Mouse (Mus musculus) forebrain, embryonic 12.5 days (tissue): ENCODE data around the gene Lrrc75b. TPM values are rescaled to one million over a fixed set of nuclear protein-coding genes. Genes with fewer than 3 reads are reported as not detected.

ENCODE experiments used
- ATAC-seq: fragments of 200-750 bp; cut with Nextera tagmentation; 2 replicates; pipeline ENCODE4 v1.8.0; 2017; ENCODE audit warnings: moderate TSS enrichment; ENCODE audit not compliant: low FRiP score
- H3K27ac ChIP-seq: fragments of 300-500 bp; sonication (generic); 2 replicates; pipeline ENCODE4 v1.5.1; 2016; ENCODE audit warnings: mild to moderate bottlenecking
- H3K27me3 ChIP-seq: fragments of 300-500 bp; sonication (generic); 2 replicates; pipeline ENCODE4 v1.6.1; 2016; ENCODE audit warnings: mild to moderate bottlenecking
- H3K36me3 ChIP-seq: fragments of 300-500 bp; sonication (generic); replicated peaks from 2 replicates; pipeline ENCODE4 v1.6.1; 2016; ENCODE audit warnings: mild to moderate bottlenecking
- H3K4me1 ChIP-seq: fragments of 300-500 bp; sonication (generic); 2 replicates; pipeline ENCODE4 v1.6.1; 2016
- H3K4me2 ChIP-seq: fragments of 300-500 bp; sonication (generic); 2 replicates; pipeline ENCODE4 v1.6.1; 2016; ENCODE audit warnings: mild to moderate bottlenecking, moderate library complexity
- H3K4me3 ChIP-seq: fragments of 300-500 bp; sonication (generic); replicated peaks from 2 replicates; pipeline ENCODE4 v1.5.1; 2016; ENCODE audit warnings: mild to moderate bottlenecking
- H3K9ac ChIP-seq: fragments of 300-500 bp; sonication (generic); 2 replicates; pipeline ENCODE4 v1.6.1; 2016; ENCODE audit warnings: mild to moderate bottlenecking
- H3K9me3 ChIP-seq: fragments of 300-500 bp; sonication (generic); 2 replicates; pipeline ENCODE4 v1.6.1; 2016
- WGBS: fragments of 180-500 bp; shearing (Covaris S2); methylation state at CpG from one replicate; pipeline ENCODE4 v1.1.7; 2016; 5-methylcytosine and 5-hydroxymethylcytosine counted together
- polyA plus RNA-seq: library from polyadenylated mRNA; unstranded; fragments of >200 nt; fragmentation: Nextera tagmentation; extraction: Ambion mirVana; gene quantifications from 2 replicates; pipeline ENCODE4 v1.2.1, GENCODE M21; 2016

Gene Lrrc75b
- polyA plus RNA-seq, 1 experiment from 2014 or later, result 5.5 TPM

DNA sequence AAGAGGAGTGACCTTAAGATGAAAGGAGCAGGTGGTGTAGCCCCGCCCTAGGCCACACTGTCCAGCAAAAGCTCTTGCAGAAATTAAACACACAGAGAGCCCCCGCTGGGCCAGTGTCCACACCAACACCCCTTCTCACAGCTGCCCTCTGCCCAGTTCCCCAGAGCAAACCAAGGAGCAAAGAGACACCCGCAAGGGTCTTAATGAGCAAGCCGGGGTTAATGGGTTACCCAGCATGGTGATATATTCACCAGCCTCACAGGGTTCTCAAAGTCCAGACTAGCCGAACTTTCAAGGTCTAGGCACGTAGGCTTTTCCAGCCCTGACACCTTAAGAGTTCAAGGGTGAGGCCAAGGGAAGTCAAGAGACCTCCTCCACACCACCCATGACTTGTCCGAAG, 5.8 kb upstream of the Lrrc75b start:
- WGBS, result 81% methylated on average over 7 of the region's 7 CpGs
- Histone ChIP-seq H3K27ac (no peak overlapping the region), H3K9ac (no peak overlapping the region), H3K4me2 (no peak overlapping the region), H3K4me3 (no peak overlapping the region), H3K4me1 (no peaks in the 10 kb centered on the region), H3K27me3 (peaks cover 41% of the 10 kb centered on the region), H3K36me3 (no peaks in the 10 kb centered on the region), H3K9me3 (no peaks in the 10 kb centered on the region)
- no peak for ATAC-seq

DNA sequence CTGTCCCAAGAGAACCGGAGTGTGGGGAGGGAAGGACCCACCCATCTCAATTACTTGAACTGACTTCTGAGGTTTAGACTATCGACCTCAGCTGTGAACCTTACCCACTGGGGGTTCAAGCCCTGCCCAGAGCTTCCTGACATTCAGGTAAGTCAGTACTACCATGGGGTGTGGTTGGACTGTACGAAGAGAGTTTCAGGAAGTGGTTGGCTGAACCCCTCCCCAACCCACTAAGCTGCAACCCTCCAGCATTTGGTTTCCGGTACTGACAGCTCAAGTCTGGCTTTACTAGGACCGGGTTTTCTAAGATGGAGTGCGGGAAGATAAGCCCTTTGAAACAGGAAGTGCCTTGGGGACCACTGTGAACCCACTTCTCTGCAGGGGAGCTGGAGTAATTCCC, 5.3 kb upstream of the Lrrc75b start:
- Histone ChIP-seq H3K4me3 (no peak overlapping the region), H3K27me3 (peaks cover 45% of the 10 kb centered on the region), H3K9me3 (no peaks in the 10 kb centered on the region), H3K4me1 (peaks cover 3% of the 10 kb centered on the region; the same call in 1 of the 2 replicates), H3K36me3 (no peaks in the 10 kb centered on the region), H3K9ac (no peak overlapping the region), H3K27ac (no peak overlapping the region), H3K4me2 (no peak overlapping the region)
- 74% methylated on average over 6 of the region's 6 CpGs for WGBS
- ATAC-seq, result no peak

DNA sequence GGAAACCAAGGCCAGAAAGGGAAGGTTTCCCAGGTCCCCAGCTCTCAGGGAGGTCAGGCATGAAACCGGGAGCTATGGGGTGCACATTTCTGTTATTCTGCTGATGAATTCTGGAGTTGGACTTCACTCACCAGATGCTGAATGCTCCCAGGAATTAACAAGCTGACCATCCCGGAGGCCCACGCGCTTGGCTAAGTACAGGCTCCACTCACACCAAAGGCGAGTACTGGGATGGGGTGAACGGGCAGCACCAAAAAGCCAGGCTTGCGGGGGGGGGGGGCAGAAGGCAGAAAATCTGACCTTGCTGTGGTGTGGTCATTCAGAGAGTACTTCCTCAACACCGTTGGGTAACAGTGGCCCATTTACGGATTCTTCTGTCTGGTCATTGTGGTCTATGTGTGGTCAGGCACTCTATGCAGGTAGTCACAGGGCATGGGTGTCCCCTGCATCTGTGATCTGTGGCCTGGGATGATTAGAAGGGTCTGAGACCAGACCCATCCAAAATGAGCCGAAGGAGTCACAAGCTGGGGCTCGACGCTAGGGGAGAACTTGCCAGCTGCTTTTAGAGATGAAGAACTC, 4.6 kb upstream of the Lrrc75b start:
- no peak overlapping the region for H3K27ac ChIP-seq
- H3K4me2 ChIP-seq, result no peak overlapping the region
- H3K36me3 ChIP-seq, result no peaks in the 10 kb centered on the region
- 86% methylated on average over 12 of the region's 12 CpGs for WGBS
- no peaks in the 10 kb centered on the region for H3K9me3 ChIP-seq
- peaks cover 51% of the 10 kb centered on the region for H3K27me3 ChIP-seq
- H3K4me1 ChIP-seq, result peaks cover 9% of the 10 kb centered on the region
- no peak overlapping the region for H3K4me3 ChIP-seq
- no peak for ATAC-seq
- H3K9ac ChIP-seq, result no peak overlapping the region

DNA sequence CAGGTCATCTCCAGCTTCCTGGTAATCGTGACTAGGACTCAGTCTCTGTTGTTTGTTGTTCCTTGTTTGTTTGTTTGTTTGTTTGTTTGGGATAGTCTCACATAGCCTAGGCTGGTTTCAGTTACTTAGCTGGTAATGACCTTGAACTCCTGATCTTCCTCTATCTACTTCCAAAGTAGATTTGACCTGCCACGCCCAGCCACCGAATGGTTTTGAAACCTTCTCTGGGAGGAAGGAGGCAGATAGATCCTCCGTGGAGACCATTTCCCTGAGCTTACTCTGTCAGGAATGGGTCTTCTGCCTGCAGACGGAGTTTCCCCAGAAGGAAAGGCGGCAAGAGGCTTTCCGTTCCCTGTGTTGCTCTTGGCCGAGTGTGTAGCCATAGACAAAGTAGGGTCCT, 2.5 kb upstream of the Lrrc75b start:
- 91% methylated on average over 8 of the region's 8 CpGs for WGBS
- Histone ChIP-seq H3K4me2 (no peak overlapping the region), H3K36me3 (no peaks in the 10 kb centered on the region), H3K4me1 (peaks cover 22% of the 10 kb centered on the region), H3K27me3 (peaks cover 67% of the 10 kb centered on the region), H3K27ac (no peak overlapping the region), H3K9ac (no peak overlapping the region), H3K9me3 (no peaks in the 10 kb centered on the region), H3K4me3 (no peak overlapping the region)
- no peak for ATAC-seq

DNA sequence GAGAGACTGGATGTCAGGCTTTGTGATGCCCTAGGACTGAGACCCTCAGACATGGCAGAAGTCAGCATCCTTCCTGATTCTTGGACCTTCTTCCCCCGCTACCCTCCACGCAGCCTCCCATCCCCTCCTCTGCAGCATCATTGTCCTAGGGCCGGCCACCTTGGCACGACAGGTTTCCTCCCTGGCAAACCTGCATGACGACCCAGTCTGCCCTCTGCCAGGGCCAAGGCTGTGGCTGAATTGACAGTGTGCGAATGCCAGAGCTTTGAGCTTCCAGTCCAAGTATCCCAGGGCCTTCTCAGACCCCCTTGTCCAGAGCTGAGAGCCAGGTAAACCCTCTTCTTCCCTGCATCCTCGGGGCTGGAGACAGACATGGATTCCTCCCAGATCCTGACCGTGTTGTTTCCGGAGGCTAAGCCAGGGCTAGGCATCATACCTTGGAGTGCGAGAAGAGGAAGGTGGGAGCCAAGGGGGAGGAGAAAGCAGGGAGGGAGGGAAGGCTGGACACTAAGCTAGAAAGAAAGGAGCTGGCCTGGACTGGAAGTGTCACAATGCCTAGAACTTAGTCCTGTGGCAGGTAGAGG, 1.0 kb upstream of the Lrrc75b start, which contains the start of gene Ggt1:
TSS of gene Ggt1 (plus strand) at position 534 of the 584 bp plus-strand sequence.
- Histone ChIP-seq H3K4me3 (peak within 1 kb of the TSS; percentile 69), H3K9ac (0 out of 2 replicates have a peak within 1 kb of the TSS, but pooled peaks have one; percentile 84), H3K27me3 (peaks cover 67% of the 10 kb centered on the region), H3K36me3 (no peaks in the 10 kb centered on the region), H3K4me2 (peak within 1 kb of the TSS; percentile 98), H3K4me1 (peaks cover 34% of the 10 kb centered on the region), H3K9me3 (no peaks in the 10 kb centered on the region), H3K27ac (no peak within 1 kb of the TSS)
- 50% methylated on average over 10 of the region's 10 CpGs for WGBS
- no peak for ATAC-seq

DNA sequence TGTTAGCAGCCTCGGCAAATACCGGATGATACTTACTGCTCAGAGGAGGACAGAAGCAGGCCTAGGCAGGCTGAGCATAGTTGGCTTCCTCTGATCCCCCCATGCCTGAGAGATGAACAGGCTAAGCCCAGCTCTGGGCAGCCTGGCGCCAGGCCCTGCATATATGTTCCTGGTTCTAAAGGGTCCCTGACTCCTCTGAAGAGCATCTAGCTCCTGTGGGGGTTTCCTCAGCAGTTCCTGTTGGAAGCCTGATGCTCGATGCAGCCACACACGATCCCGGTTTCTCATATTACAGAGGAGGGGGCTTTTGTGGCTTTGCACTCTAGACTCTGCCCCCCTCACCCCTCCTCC, 394 bp upstream of the Lrrc75b start:
- Histone ChIP-seq H3K9me3 (no peaks in the 10 kb centered on the region), H3K9ac (peak overlapping the region; percentile 84; the same call in 1 of the 2 replicates), H3K4me3 (peak overlapping the region; percentile 69), H3K4me1 (peaks cover 40% of the 10 kb centered on the region), H3K27ac (no peak overlapping the region), H3K36me3 (no peaks in the 10 kb centered on the region), H3K4me2 (peak overlapping the region; percentile 98), H3K27me3 (peaks cover 67% of the 10 kb centered on the region)
- 14% methylated on average over 6 of the region's 6 CpGs for WGBS
- ATAC-seq, result peak; percentile 24; the same call in 1 of the 2 replicates

DNA sequence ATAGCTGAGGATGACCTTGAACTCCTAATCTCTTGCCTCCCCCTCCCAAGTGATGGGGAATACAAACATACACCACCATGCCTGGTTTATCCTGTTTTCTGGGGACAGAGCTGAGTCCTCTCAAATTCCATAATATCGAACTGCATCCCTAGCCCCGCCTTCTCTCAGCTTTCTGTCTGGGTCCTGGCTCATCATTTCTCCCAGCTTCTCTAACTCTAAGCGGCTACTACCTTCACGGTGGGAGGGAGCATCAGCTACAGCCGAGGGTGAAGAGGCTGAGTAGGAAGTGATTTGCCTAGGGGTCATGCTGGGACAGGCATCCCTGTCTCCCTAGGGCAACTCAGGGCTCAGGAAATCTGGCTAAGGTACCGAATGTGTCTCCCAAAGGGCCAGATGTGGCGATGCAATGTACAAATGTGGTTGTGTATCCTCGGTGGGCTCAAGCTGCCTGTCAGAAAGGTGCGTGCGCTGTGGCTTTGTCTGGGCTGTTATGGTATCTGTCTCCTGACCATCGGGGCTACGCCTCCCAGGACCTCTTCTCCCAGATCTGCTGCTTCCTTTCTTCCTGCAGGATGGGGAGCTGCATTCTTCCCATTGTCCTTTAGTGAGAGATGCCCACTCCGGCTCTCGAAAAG, 972 bp downstream of the Lrrc75b start:
- H3K4me2 ChIP-seq, result peak overlapping the region; percentile 98
- WGBS, result 3% methylated on average over 14 of the region's 14 CpGs
- H3K9me3 ChIP-seq, result no peaks in the 10 kb centered on the region
- H3K36me3 ChIP-seq, result no peaks in the 10 kb centered on the region
- peak overlapping the region; percentile 69 for H3K4me3 ChIP-seq
- peaks cover 62% of the 10 kb centered on the region for H3K27me3 ChIP-seq
- peak overlapping the region; percentile 65 for H3K27ac ChIP-seq
- ATAC-seq, result peak; percentile 31; the same call in 1 of the 2 replicates
- H3K9ac ChIP-seq, result peak overlapping the region; percentile 84
- H3K4me1 ChIP-seq, result peaks cover 41% of the 10 kb centered on the region

DNA sequence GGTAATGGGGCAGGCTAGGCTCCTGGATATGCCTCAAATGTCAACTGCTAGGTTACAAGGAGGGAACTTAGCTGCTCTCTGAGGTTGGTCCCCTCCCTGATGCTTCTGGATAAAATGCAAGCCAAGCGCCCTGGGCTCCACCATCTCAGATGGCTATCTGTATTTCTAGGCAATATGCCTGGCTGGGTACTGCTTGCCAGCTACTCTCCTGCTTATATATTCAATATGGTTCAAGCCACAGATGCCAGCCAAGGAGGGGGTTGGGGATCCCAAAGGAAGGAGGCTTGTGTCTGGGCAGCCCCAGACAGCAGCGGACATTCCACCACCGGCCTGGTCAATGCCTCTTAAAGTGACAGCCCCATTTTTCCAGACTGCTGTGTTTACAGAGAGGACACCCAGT, 1.6 kb downstream of the Lrrc75b start:
- H3K9ac ChIP-seq, result no peak overlapping the region
- no peaks in the 10 kb centered on the region for H3K36me3 ChIP-seq
- H3K27me3 ChIP-seq, result peaks cover 57% of the 10 kb centered on the region
- peak overlapping the region; percentile 20; the same call in 1 of the 2 replicates for H3K27ac ChIP-seq
- ATAC-seq, result no peak
- peak overlapping the region; percentile 98 for H3K4me2 ChIP-seq
- no peaks in the 10 kb centered on the region for H3K9me3 ChIP-seq
- WGBS, result 34% methylated on average over 3 of the region's 3 CpGs
- H3K4me1 ChIP-seq, result peaks cover 41% of the 10 kb centered on the region
- 0 out of 2 replicates have a peak overlapping the region, but pooled peaks have one; percentile 69 for H3K4me3 ChIP-seq

DNA sequence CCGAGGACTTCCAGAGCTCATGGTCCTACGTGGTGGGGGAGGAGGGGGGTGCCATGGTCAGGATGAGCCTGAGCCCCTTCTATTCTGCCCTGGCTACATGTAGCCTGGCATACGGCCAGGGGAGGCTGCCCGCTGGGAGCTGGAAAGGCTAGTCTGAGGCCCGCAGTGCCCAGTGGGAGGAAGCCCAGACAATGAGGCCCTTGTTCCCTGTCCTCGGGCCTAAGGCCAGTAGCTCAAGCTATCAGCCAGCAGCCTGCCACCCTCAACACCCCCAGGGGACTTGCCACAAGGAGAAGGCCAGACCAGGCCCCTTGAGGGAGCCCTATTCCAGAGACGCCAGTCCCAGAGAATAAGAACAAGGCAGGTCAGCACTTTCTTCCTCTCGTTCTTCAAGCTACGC, 4.1 kb downstream of the Lrrc75b start:
- ATAC-seq, result peak; percentile 60; the same call in 1 of the 2 replicates
- H3K4me1 ChIP-seq, result peaks cover 41% of the 10 kb centered on the region
- H3K27ac ChIP-seq, result peak overlapping the region; percentile 81
- no peaks in the 10 kb centered on the region for H3K36me3 ChIP-seq
- WGBS, result 27% methylated on average over 9 of the region's 9 CpGs
- H3K9ac ChIP-seq, result 0 out of 2 replicates have a peak overlapping the region, but pooled peaks have one; percentile 9
- no peak overlapping the region for H3K4me3 ChIP-seq
- peaks cover 35% of the 10 kb centered on the region for H3K27me3 ChIP-seq
- no peak overlapping the region for H3K4me2 ChIP-seq
- no peaks in the 10 kb centered on the region for H3K9me3 ChIP-seq

DNA sequence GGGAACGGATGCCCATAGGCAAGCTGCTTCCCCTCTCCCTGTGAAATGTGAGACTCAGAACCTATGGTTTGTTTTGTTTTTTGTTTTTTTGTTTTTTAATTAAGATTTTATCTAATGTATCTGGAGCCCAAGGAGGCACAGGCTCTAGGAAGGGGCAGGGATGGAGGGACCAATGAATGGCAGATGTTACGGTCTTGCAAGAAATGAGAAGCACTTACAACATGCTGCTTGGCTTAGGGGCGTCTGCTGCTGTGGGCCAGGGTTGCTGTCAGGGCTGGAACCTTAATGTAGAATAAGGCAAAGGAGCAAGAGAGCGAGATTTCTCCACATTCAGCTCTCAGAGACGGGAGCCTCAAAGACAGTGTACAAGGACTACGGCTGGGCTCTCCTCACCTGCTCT, 4.6 kb downstream of the Lrrc75b start:
- no peak overlapping the region for H3K9ac ChIP-seq
- peaks cover 31% of the 10 kb centered on the region for H3K27me3 ChIP-seq
- H3K27ac ChIP-seq, result peak overlapping the region; percentile 81
- no peaks in the 10 kb centered on the region for H3K36me3 ChIP-seq
- H3K4me3 ChIP-seq, result no peak overlapping the region
- 75% methylated on average over 6 of the region's 6 CpGs for WGBS
- H3K4me2 ChIP-seq, result no peak overlapping the region
- peaks cover 40% of the 10 kb centered on the region for H3K4me1 ChIP-seq
- no peaks in the 10 kb centered on the region for H3K9me3 ChIP-seq
- ATAC-seq, result no peak

DNA sequence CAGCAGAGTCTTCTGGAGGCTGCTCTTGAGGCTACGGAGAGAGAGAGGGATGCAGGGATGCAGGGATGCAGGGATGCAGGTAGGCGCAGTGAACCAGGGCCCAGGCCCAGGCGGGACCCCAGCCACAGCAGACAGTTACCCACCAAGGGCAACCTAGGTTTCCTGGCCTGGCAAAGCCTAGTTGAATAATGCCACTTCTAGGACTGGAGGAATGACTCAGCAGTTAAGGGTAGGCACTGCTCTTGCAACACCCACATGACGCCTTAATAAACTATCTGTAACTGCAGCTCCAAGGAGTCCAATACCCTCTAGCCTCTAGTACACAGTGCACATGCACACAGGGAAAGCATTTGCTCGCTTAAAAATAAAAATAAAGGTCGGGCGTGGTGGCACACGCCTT, 6.0 kb downstream of the Lrrc75b start:
- H3K27me3 ChIP-seq, result peaks cover 16% of the 10 kb centered on the region
- no peak overlapping the region for H3K4me2 ChIP-seq
- no peaks in the 10 kb centered on the region for H3K9me3 ChIP-seq
- no peak for ATAC-seq
- 95% methylated on average over 8 of the region's 8 CpGs for WGBS
- H3K4me3 ChIP-seq, result no peak overlapping the region
- no peaks in the 10 kb centered on the region for H3K36me3 ChIP-seq
- no peak overlapping the region for H3K27ac ChIP-seq
- no peak overlapping the region for H3K9ac ChIP-seq
- peaks cover 25% of the 10 kb centered on the region for H3K4me1 ChIP-seq

DNA sequence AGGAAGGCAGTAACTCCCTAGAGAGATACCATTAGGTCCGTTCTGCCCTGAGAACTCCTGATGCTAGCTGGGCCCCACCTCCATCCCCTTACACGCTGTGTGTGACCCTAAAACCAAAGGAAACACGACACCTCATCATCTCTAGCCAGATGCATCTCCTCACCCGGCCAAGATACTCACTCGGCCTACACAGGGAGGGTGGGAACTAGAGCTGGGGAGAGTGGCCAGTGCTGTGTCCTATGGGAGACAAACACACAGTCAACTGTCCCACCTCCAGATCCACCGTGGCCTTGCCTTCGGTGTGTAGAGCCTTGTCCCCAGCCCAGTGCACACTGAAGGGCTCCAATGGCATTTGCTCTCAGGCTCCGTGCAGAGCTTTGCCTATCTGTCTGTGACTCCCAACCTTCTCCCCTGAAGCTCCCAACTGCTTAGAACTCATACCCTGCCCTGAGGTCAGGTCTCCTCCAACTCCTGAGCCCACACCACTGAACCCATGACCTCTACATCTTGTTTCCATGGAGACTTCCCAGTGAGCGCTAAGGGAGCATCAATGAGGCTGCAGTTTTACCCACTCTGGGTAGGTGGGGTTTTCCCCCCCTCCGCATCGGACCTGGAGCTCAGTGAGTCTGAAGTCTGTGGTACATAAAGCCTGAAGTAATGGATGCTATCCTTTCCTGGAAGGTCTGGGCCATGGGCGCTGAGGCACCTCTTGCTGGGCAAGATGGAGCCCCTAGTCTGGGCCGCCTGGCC, 7.3 kb downstream of the Lrrc75b start:
- Histone ChIP-seq H3K4me1 (peaks cover 22% of the 10 kb centered on the region), H3K9ac (no peak overlapping the region), H3K9me3 (no peaks in the 10 kb centered on the region), H3K27ac (no peak overlapping the region), H3K4me2 (no peak overlapping the region), H3K4me3 (no peak overlapping the region), H3K36me3 (no peaks in the 10 kb centered on the region), H3K27me3 (peaks cover 5% of the 10 kb centered on the region)
- no peak for ATAC-seq
- WGBS, result 78% methylated on average over 13 of the region's 13 CpGs
